Mouse (Mus musculus): ENCODE measurements at regions not wholly inside any gene's neighbourhood (a gene's known extent, or its start where the extent isn't known, plus 50 kb on each side); places are given as distances from the start of the nearest gene placed in this dataset.

DNA sequence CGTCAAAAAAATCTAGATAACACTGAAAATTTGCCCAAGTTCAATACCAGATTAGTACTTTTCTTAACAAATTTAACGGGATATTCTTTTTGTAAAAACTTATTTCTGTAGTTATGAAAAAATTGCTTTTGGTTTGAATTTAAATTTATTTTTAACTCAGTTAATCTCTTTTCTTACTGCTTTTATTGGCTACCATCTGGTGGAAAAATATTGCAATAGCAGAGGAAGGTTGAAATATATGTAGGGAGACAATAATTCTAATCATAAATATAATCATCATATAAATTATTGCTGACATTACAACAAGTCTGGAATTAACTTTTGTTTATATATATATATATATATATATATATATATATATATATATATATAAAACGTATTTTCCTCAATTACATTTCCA, 500.9 kb upstream of the Gje1 start:
- Histone ChIP-seq H3ac (ENCODE audit: control insufficient read depth, insufficient read length) (no peak overlapping the region), H3K36me3 (ENCODE audit: control insufficient read depth, insufficient read depth) (no peaks in the 10 kb centered on the region), H3K4me2 (ENCODE audit: low read depth) (no peak overlapping the region), H3K27me3 (ENCODE audit: control insufficient read depth, insufficient read depth, insufficient read length) (no peaks in the 10 kb centered on the region), H3K79me2 (ENCODE audit: control insufficient read depth, insufficient read depth) (no peaks in the 10 kb centered on the region), H3K4me3 (no peak overlapping the region)
- TF ChIP-seq MYOG (IDR thresholded peaks at IDR 0.05; ENCODE audit: control insufficient read depth in 1 of 3, insufficient read depth in 1 of 3, insufficient read length in 2 of 3, low read depth in 2 of 3) (no peak), MAX (IDR thresholded peaks at IDR 0.05; ENCODE audit: low read depth) (no peak), TCF3 (IDR thresholded peaks at IDR 0.05; ENCODE audit: insufficient read length, low read depth) (no peak), E2F4 (IDR thresholded peaks at IDR 0.05; ENCODE audit: insufficient read depth) (no peak), POLR2AphosphoS2 (IDR thresholded peaks at IDR 0.05; ENCODE audit: insufficient read length, low read depth) (no peak), TCF12 (IDR thresholded peaks at IDR 0.05; ENCODE audit: insufficient read depth, poor library complexity, severe bottlenecking) (no peak), SRF (IDR thresholded peaks at IDR 0.05; ENCODE audit: control insufficient read depth, insufficient read length, low read depth) (no peak), MYOD1 (IDR thresholded peaks at IDR 0.05; ENCODE audit: control insufficient read depth in 1 of 3, insufficient read length in 2 of 3, low read depth in 2 of 3) (no peak), REST (IDR thresholded peaks at IDR 0.05; ENCODE audit: insufficient read depth, insufficient read length) (no peak), USF1 (IDR thresholded peaks at IDR 0.05; ENCODE audit: low read depth) (no peak), POLR2A (IDR thresholded peaks at IDR 0.05; ENCODE audit: insufficient read length, low read depth) (no peak), CEBPB (IDR thresholded peaks at IDR 0.05; ENCODE audit: insufficient read depth, poor library complexity, severe bottlenecking) (no peak)

DNA sequence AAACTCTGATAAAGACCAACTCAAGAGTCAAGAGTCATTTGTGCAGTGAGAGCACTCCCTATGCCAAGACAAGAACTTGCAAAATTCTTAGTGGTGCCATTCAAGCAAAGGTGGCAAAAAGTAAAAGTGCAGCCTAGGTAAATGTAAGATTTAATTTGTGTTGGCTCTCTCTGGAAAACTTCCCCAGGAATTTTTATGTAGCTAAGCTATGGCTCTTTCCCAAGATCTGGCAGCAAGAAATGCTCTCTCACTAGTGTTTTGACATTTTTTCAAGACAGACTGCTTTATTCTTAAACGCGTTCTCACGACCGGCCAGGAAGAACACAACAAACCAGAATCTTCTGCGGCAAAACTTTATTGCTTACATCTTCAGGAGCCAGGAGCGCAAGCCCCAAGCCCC, 461.6 kb upstream of the Gje1 start:
- no peaks in the 10 kb centered on the region for H3K27me3 ChIP-seq (ENCODE audit: control insufficient read depth, insufficient read depth, insufficient read length)
- no peaks in the 10 kb centered on the region for H3K79me2 ChIP-seq (ENCODE audit: control insufficient read depth, insufficient read depth)
- H3ac ChIP-seq (ENCODE audit: control insufficient read depth, insufficient read length): no peak overlapping the region
- no peak overlapping the region for H3K4me2 ChIP-seq (ENCODE audit: low read depth)
- TF ChIP-seq MYOD1 (IDR thresholded peaks at IDR 0.05; ENCODE audit: control insufficient read depth in 1 of 3, insufficient read length in 2 of 3, low read depth in 2 of 3) (no peak), POLR2A (IDR thresholded peaks at IDR 0.05; ENCODE audit: insufficient read length, low read depth) (no peak), TCF12 (IDR thresholded peaks at IDR 0.05; ENCODE audit: insufficient read depth, poor library complexity, severe bottlenecking) (no peak), CEBPB (IDR thresholded peaks at IDR 0.05; ENCODE audit: insufficient read depth, poor library complexity, severe bottlenecking) (no peak), REST (IDR thresholded peaks at IDR 0.05; ENCODE audit: insufficient read depth, insufficient read length) (no peak), USF1 (IDR thresholded peaks at IDR 0.05; ENCODE audit: low read depth) (no peak), SRF (IDR thresholded peaks at IDR 0.05; ENCODE audit: control insufficient read depth, insufficient read length, low read depth) (no peak), MAX (IDR thresholded peaks at IDR 0.05; ENCODE audit: low read depth) (no peak), E2F4 (IDR thresholded peaks at IDR 0.05; ENCODE audit: insufficient read depth) (no peak), POLR2AphosphoS2 (IDR thresholded peaks at IDR 0.05; ENCODE audit: insufficient read length, low read depth) (no peak), TCF3 (IDR thresholded peaks at IDR 0.05; ENCODE audit: insufficient read length, low read depth) (no peak), MYOG (IDR thresholded peaks at IDR 0.05; ENCODE audit: control insufficient read depth in 1 of 3, insufficient read depth in 1 of 3, insufficient read length in 2 of 3, low read depth in 2 of 3) (no peak)
- H3K4me3 ChIP-seq: no peak overlapping the region
- H3K36me3 ChIP-seq (ENCODE audit: control insufficient read depth, insufficient read depth): no peaks in the 10 kb centered on the region

DNA sequence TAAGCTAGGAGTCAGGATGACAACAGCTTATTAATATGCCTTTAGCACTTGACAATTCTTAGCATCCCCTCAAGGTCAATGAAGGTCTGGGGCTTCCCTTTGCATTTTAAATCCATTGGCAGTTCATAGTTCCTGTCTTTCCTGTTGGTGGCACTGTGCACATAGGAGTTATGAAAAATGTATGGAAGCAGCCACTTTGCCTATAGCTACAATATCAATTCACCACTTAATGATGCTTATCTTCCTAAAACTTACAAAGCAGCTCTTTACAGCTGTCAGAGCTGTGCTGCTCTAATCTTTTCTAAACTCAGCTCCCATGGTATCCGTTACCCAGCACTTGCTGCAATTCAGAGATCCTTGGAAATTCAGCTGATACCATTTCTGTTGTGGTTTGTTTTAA, 456.4 kb upstream of the Gje1 start:
- TF ChIP-seq TCF3 (IDR thresholded peaks at IDR 0.05; ENCODE audit: insufficient read length, low read depth): no peak
- no peak for TF ChIP-seq MYOD1 (IDR thresholded peaks at IDR 0.05; ENCODE audit: control insufficient read depth in 1 of 3, insufficient read length in 2 of 3, low read depth in 2 of 3)
- no peak for TF ChIP-seq POLR2AphosphoS2 (IDR thresholded peaks at IDR 0.05; ENCODE audit: insufficient read length, low read depth)
- no peak for TF ChIP-seq TCF12 (IDR thresholded peaks at IDR 0.05; ENCODE audit: insufficient read depth, poor library complexity, severe bottlenecking)
- TF ChIP-seq CEBPB (IDR thresholded peaks at IDR 0.05; ENCODE audit: insufficient read depth, poor library complexity, severe bottlenecking): no peak
- no peak for TF ChIP-seq MAX (IDR thresholded peaks at IDR 0.05; ENCODE audit: low read depth)
- no peak for TF ChIP-seq E2F4 (IDR thresholded peaks at IDR 0.05; ENCODE audit: insufficient read depth)
- TF ChIP-seq USF1 (IDR thresholded peaks at IDR 0.05; ENCODE audit: low read depth): no peak
- no peaks in the 10 kb centered on the region for H3K27me3 ChIP-seq (ENCODE audit: control insufficient read depth, insufficient read depth, insufficient read length)
- H3K79me2 ChIP-seq (ENCODE audit: control insufficient read depth, insufficient read depth): no peaks in the 10 kb centered on the region
- no peaks in the 10 kb centered on the region for H3K36me3 ChIP-seq (ENCODE audit: control insufficient read depth, insufficient read depth)
- H3ac ChIP-seq (ENCODE audit: control insufficient read depth, insufficient read length): no peak overlapping the region
- H3K4me3 ChIP-seq: no peak overlapping the region
- H3K4me2 ChIP-seq (ENCODE audit: low read depth): no peak overlapping the region

DNA sequence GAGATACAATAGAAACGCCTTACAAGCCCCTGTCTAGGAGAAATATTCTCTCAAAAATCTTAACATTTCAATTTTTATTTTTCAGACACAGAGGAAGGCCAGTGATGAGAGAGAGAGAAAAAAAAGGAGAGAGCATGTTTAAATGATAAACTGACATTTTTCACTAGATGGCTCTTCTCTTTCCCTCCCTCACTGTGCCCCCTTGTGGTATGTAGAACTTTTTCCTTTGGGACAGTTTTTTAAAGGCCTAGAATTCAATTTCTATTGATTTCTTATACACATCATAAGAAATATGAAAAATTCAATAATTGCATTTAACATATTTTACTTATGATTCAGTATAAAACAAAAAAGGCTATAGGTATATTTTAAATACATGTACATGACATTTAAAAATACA, 454.5 kb upstream of the Gje1 start:
- no peak overlapping the region for H3K4me2 ChIP-seq (ENCODE audit: low read depth)
- H3K4me3 ChIP-seq: no peak overlapping the region
- H3K79me2 ChIP-seq (ENCODE audit: control insufficient read depth, insufficient read depth): no peaks in the 10 kb centered on the region
- H3ac ChIP-seq (ENCODE audit: control insufficient read depth, insufficient read length): no peak overlapping the region
- no peaks in the 10 kb centered on the region for H3K27me3 ChIP-seq (ENCODE audit: control insufficient read depth, insufficient read depth, insufficient read length)
- H3K36me3 ChIP-seq (ENCODE audit: control insufficient read depth, insufficient read depth): no peaks in the 10 kb centered on the region
- no peak for TF ChIP-seq USF1 (IDR thresholded peaks at IDR 0.05; ENCODE audit: low read depth)
- no peak for TF ChIP-seq SRF (IDR thresholded peaks at IDR 0.05; ENCODE audit: control insufficient read depth, insufficient read length, low read depth)
- no peak for TF ChIP-seq TCF12 (IDR thresholded peaks at IDR 0.05; ENCODE audit: insufficient read depth, poor library complexity, severe bottlenecking)
- no peak for TF ChIP-seq POLR2AphosphoS2 (IDR thresholded peaks at IDR 0.05; ENCODE audit: insufficient read length, low read depth)
- TF ChIP-seq REST (IDR thresholded peaks at IDR 0.05; ENCODE audit: insufficient read depth, insufficient read length): no peak
- no peak for TF ChIP-seq MYOD1 (IDR thresholded peaks at IDR 0.05; ENCODE audit: control insufficient read depth in 1 of 3, insufficient read length in 2 of 3, low read depth in 2 of 3)
- no peak for TF ChIP-seq MYOG (IDR thresholded peaks at IDR 0.05; ENCODE audit: control insufficient read depth in 1 of 3, insufficient read depth in 1 of 3, insufficient read length in 2 of 3, low read depth in 2 of 3)
- no peak for TF ChIP-seq TCF3 (IDR thresholded peaks at IDR 0.05; ENCODE audit: insufficient read length, low read depth)
- TF ChIP-seq MAX (IDR thresholded peaks at IDR 0.05; ENCODE audit: low read depth): no peak
- no peak for TF ChIP-seq CEBPB (IDR thresholded peaks at IDR 0.05; ENCODE audit: insufficient read depth, poor library complexity, severe bottlenecking)
- TF ChIP-seq E2F4 (IDR thresholded peaks at IDR 0.05; ENCODE audit: insufficient read depth): no peak
- no peak for TF ChIP-seq POLR2A (IDR thresholded peaks at IDR 0.05; ENCODE audit: insufficient read length, low read depth)
